Mouse (Mus musculus) forebrain, embryonic 15.5 days (tissue): ENCODE data around the gene Kcnk1. TPM values are rescaled to one million over a fixed set of nuclear protein-coding genes. Genes with fewer than 3 reads are reported as not detected.

Experiments used
- ATAC-seq: fragments of 200-750 bp; cut with Nextera tagmentation; replicated peaks from 2 replicates; pipeline ENCODE4 v1.8.0; 2017; ENCODE audit warnings: mild to moderate bottlenecking, moderate TSS enrichment, moderate library complexity
- H3K27ac ChIP-seq: fragments of 300-500 bp; sonication (generic); replicated peaks from 2 replicates; pipeline ENCODE4 v1.5.1; 2015; ENCODE audit warnings: mild to moderate bottlenecking, inconsistent platforms
- H3K27me3 ChIP-seq: fragments of 300-500 bp; sonication (generic); 2 replicates; pipeline ENCODE4 v1.6.1; 2015; ENCODE audit warnings: inconsistent platforms
- H3K36me3 ChIP-seq: fragments of 300-500 bp; sonication (generic); 2 replicates; pipeline ENCODE4 v1.6.1; 2015; ENCODE audit warnings: mild to moderate bottlenecking, inconsistent platforms
- H3K4me1 ChIP-seq: fragments of 300-500 bp; sonication (generic); 2 replicates; pipeline ENCODE4 v1.6.1; 2015; ENCODE audit warnings: inconsistent platforms
- H3K4me2 ChIP-seq: fragments of 300-500 bp; sonication (generic); replicated peaks from 2 replicates; pipeline ENCODE4 v1.6.1; 2015; ENCODE audit warnings: mild to moderate bottlenecking, inconsistent platforms
- H3K4me3 ChIP-seq: fragments of 300-500 bp; sonication (generic); 2 replicates; pipeline ENCODE4 v1.5.1; 2015; ENCODE audit warnings: mild to moderate bottlenecking, inconsistent platforms
- H3K9ac ChIP-seq: fragments of 300-500 bp; sonication (generic); replicated peaks from 2 replicates; pipeline ENCODE4 v1.6.1; 2015; ENCODE audit warnings: mild to moderate bottlenecking, inconsistent platforms
- H3K9me3 ChIP-seq: fragments of 300-500 bp; sonication (generic); 2 replicates; pipeline ENCODE4 v1.6.1; 2016; ENCODE audit warnings: inconsistent platforms
- WGBS: fragments of 180-500 bp; shearing (Covaris S2); methylation state at CpG from one replicate; pipeline ENCODE4 v1.1.7; 2015; ENCODE audit warnings: mixed read lengths; 5-methylcytosine and 5-hydroxymethylcytosine counted together
- polyA plus RNA-seq: library from polyadenylated mRNA; unstranded; fragments of >200 nt; fragmentation: Nextera tagmentation; extraction: Ambion mirVana; gene quantifications from 2 replicates; pipeline ENCODE4 v1.2.1, GENCODE M21; 2015

Gene Kcnk1
- polyA plus RNA-seq, 1 experiment from 2014 or later: 14.4 TPM

- no peak overlapping the region for H3K4me2 ChIP-seq
- H3K4me1 ChIP-seq: 0 out of 2 replicates have a peak, but pooled peaks cover 5% of the 10 kb centered on the region
- no peak overlapping the region for H3K27ac ChIP-seq
- H3K4me3 ChIP-seq: no peak overlapping the region
- no peaks in the 10 kb centered on the region for H3K27me3 ChIP-seq
- peaks cover 4% of the 10 kb centered on the region; the same call in 1 of the 2 replicates for H3K36me3 ChIP-seq
- no peak for ATAC-seq
- H3K9me3 ChIP-seq: no peaks in the 10 kb centered on the region
- H3K9ac ChIP-seq: no peak overlapping the region
- 87% methylated on average over 9 of the region's 9 CpGs for WGBS
Measured at GRCm38 (mm10) chr8:126026121-126026520, 31.2 kb downstream of the Kcnk1 start.

GRCm38 (mm10) chr8:126026584-126026983, 31.6 kb downstream of the Kcnk1 start:
- Histone ChIP-seq H3K9me3 (no peaks in the 10 kb centered on the region), H3K36me3 (peaks cover 4% of the 10 kb centered on the region; the same call in 1 of the 2 replicates), H3K4me3 (no peak overlapping the region), H3K4me2 (no peak overlapping the region), H3K9ac (no peak overlapping the region), H3K4me1 (0 out of 2 replicates have a peak, but pooled peaks cover 5% of the 10 kb centered on the region), H3K27me3 (no peaks in the 10 kb centered on the region), H3K27ac (no peak overlapping the region)
- ATAC-seq: no peak
- 58% methylated on average over 9 of the region's 9 CpGs for WGBS

- Histone ChIP-seq H3K27ac (no peak overlapping the region), H3K9ac (no peak overlapping the region), H3K4me2 (no peak overlapping the region), H3K4me3 (no peak overlapping the region), H3K9me3 (no peaks in the 10 kb centered on the region), H3K36me3 (peaks cover 4% of the 10 kb centered on the region; the same call in 1 of the 2 replicates), H3K27me3 (no peaks in the 10 kb centered on the region), H3K4me1 (0 out of 2 replicates have a peak, but pooled peaks cover 5% of the 10 kb centered on the region)
- 84% methylated on average over 6 of the region's 6 CpGs for WGBS
- ATAC-seq: no peak
Measured at GRCm38 (mm10) chr8:126027486-126027885, 32.5 kb downstream of the Kcnk1 start.

GRCm38 (mm10) chr8:126028941-126029340, 34.0 kb downstream of the Kcnk1 start:
- Histone ChIP-seq H3K4me1 (0 out of 2 replicates have a peak, but pooled peaks cover 5% of the 10 kb centered on the region), H3K27me3 (no peaks in the 10 kb centered on the region), H3K27ac (no peak overlapping the region), H3K9me3 (no peaks in the 10 kb centered on the region), H3K4me2 (no peak overlapping the region), H3K9ac (no peak overlapping the region), H3K4me3 (no peak overlapping the region), H3K36me3 (peaks cover 4% of the 10 kb centered on the region; the same call in 1 of the 2 replicates)
- ATAC-seq: no peak
- 74% methylated on average over 6 of the region's 6 CpGs for WGBS

GRCm38 (mm10) chr8:126032776-126033175, 37.8 kb downstream of the Kcnk1 start:
- WGBS: 68% methylated on average over 6 of the region's 6 CpGs
- no peak for ATAC-seq

GRCm38 (mm10) chr8:126035046-126035445, 40.1 kb downstream of the Kcnk1 start:
- no peak overlapping the region for H3K4me3 ChIP-seq
- no peaks in the 10 kb centered on the region for H3K9me3 ChIP-seq
- H3K9ac ChIP-seq: no peak overlapping the region
- peak overlapping the region; percentile 59 for H3K27ac ChIP-seq
- H3K4me1 ChIP-seq: peaks cover 5% of the 10 kb centered on the region; the same call in 1 of the 2 replicates
- no peaks in the 10 kb centered on the region for H3K27me3 ChIP-seq
- ATAC-seq: no peak
- no peak overlapping the region for H3K4me2 ChIP-seq
- peaks cover 4% of the 10 kb centered on the region; the same call in 1 of the 2 replicates for H3K36me3 ChIP-seq
- WGBS: 57% methylated on average over 4 of the region's 4 CpGs

More at GRCm38 (mm10) chr8:126032776-126033175, 37.8 kb downstream of the Kcnk1 start:
- no peak overlapping the region for H3K4me3 ChIP-seq
- no peak overlapping the region for H3K9ac ChIP-seq
- peaks cover 5% of the 10 kb centered on the region; the same call in 1 of the 2 replicates for H3K4me1 ChIP-seq
- H3K4me2 ChIP-seq: no peak overlapping the region
- H3K36me3 ChIP-seq: peaks cover 4% of the 10 kb centered on the region; the same call in 1 of the 2 replicates
- no peaks in the 10 kb centered on the region for H3K9me3 ChIP-seq
- H3K27ac ChIP-seq: no peak overlapping the region
- no peaks in the 10 kb centered on the region for H3K27me3 ChIP-seq

- no peaks in the 10 kb centered on the region for H3K36me3 ChIP-seq
- no peaks in the 10 kb centered on the region for H3K27me3 ChIP-seq
- no peak overlapping the region for H3K27ac ChIP-seq
- no peaks in the 10 kb centered on the region for H3K9me3 ChIP-seq
- peaks cover 5% of the 10 kb centered on the region; the same call in 1 of the 2 replicates for H3K4me1 ChIP-seq
- no peak overlapping the region for H3K9ac ChIP-seq
- H3K4me3 ChIP-seq: no peak overlapping the region
- no peak overlapping the region for H3K4me2 ChIP-seq
- no peak for ATAC-seq
- 70% methylated on average over 5 of the region's 5 CpGs for WGBS
Measured at GRCm38 (mm10) chr8:126036340-126036739, 41.4 kb downstream of the Kcnk1 start.

- no peak overlapping the region for H3K4me2 ChIP-seq
- no peaks in the 10 kb centered on the region for H3K36me3 ChIP-seq
- H3K4me1 ChIP-seq: no peaks in the 10 kb centered on the region
- no peak overlapping the region for H3K27ac ChIP-seq
- no peak overlapping the region for H3K9ac ChIP-seq
- ATAC-seq: no peak
- H3K4me3 ChIP-seq: no peak overlapping the region
- no peaks in the 10 kb centered on the region for H3K27me3 ChIP-seq
- WGBS: 66% methylated on average over 4 of the region's 4 CpGs
- H3K9me3 ChIP-seq: no peaks in the 10 kb centered on the region
Measured at GRCm38 (mm10) chr8:126045751-126046150, 50.8 kb downstream of the Kcnk1 start.

- Histone ChIP-seq H3K4me2 (no peak overlapping the region), H3K4me3 (no peak overlapping the region), H3K36me3 (no peaks in the 10 kb centered on the region), H3K27ac (no peak overlapping the region), H3K9me3 (no peaks in the 10 kb centered on the region), H3K9ac (no peak overlapping the region), H3K27me3 (no peaks in the 10 kb centered on the region), H3K4me1 (no peaks in the 10 kb centered on the region)
- ATAC-seq: no peak
- 43% methylated on average over 4 of the region's 4 CpGs for WGBS
Measured at GRCm38 (mm10) chr8:126053911-126054310, 58.9 kb downstream of the Kcnk1 start.

GRCm38 (mm10) chr8:126058876-126059275, 63.9 kb downstream of the Kcnk1 start:
- no peak overlapping the region for H3K27ac ChIP-seq
- H3K27me3 ChIP-seq: no peaks in the 10 kb centered on the region
- 0 out of 2 replicates have a peak, but pooled peaks cover 2% of the 10 kb centered on the region for H3K4me1 ChIP-seq
- no peak for ATAC-seq
- no peaks in the 10 kb centered on the region for H3K36me3 ChIP-seq
- H3K9me3 ChIP-seq: no peaks in the 10 kb centered on the region
- H3K9ac ChIP-seq: no peak overlapping the region
- 74% methylated on average over 4 of the region's 4 CpGs for WGBS
- H3K4me3 ChIP-seq: no peak overlapping the region
- no peak overlapping the region for H3K4me2 ChIP-seq

GRCm38 (mm10) chr8:126062844-126063243, 67.9 kb downstream of the Kcnk1 start:
- H3K9ac ChIP-seq: no peak overlapping the region
- no peaks in the 10 kb centered on the region for H3K9me3 ChIP-seq
- ATAC-seq: no peak
- no peaks in the 10 kb centered on the region for H3K27me3 ChIP-seq
- WGBS: 86% methylated on average over 10 of the region's 10 CpGs
- H3K36me3 ChIP-seq: no peaks in the 10 kb centered on the region
- no peak overlapping the region for H3K4me3 ChIP-seq
- H3K27ac ChIP-seq: no peak overlapping the region
- no peak overlapping the region for H3K4me2 ChIP-seq
- H3K4me1 ChIP-seq: peaks cover 8% of the 10 kb centered on the region; the same call in 1 of the 2 replicates

GRCm38 (mm10) chr8:126063832-126064409, 69.0 kb downstream of the Kcnk1 start:
- 63% methylated on average over 9 of the region's 9 CpGs for WGBS
- H3K9me3 ChIP-seq: no peaks in the 10 kb centered on the region
- no peaks in the 10 kb centered on the region for H3K27me3 ChIP-seq
- H3K4me3 ChIP-seq: no peak overlapping the region
- H3K36me3 ChIP-seq: no peaks in the 10 kb centered on the region
- peak overlapping the region; percentile 36; the same call in 1 of the 2 replicates for H3K27ac ChIP-seq
- H3K4me2 ChIP-seq: no peak overlapping the region
- H3K4me1 ChIP-seq: peaks cover 12% of the 10 kb centered on the region; the same call in 1 of the 2 replicates
- ATAC-seq: peak; percentile 55; the same call in 1 of the 2 replicates
- no peak overlapping the region for H3K9ac ChIP-seq
